Mouse (Mus musculus): ENCODE results near the gene Ccser2. TPM values are rescaled to one million over a fixed set of nuclear protein-coding genes. Genes with fewer than 3 reads are reported as not detected.

Ccser2 gene
- polyA plus RNA-seq, 1 experiment from 2014 or later: 84.1 TPM

DNA sequence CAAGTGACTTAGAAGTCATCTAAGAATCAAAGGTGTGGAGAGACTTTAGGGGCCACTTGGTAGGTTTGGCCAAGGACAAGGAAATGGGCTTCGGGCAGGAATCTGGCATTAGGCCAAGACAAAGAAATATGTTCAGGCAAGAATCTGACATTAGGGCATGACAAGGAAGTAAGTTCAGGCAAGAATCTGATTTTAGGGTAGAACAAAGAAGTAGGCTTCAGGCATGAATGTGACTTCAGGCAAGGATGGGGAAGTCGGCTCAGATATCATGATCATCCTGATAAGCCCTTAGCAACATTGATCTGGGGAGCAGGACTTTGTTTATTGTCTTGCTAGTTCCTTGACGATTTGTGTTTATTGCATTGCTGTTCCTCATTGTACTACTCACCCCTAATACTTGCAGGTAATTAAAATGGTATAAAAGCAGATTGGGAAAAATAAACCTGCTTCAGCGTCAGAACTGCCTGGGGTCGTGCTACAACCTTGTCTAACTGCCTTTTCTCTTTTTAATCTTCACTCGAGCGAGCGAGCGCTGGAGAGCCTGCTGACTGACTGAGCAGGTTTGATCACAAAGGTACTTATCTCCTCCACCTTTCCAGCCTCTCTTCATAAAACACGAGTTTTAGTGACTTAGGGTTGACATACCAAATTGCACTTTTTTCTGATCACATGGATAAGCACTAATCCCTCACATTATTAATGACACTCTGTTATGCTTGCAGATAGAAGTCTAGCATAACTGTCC, 35.8 kb downstream of the Ccser2 start:
- Histone ChIP-seq H3K4me2 (no peak overlapping the region), H3K9me3 (no peaks in the 10 kb centered on the region), H3K9ac (no peak overlapping the region), H3K27ac (no peak overlapping the region), H3K4me3 (no peak overlapping the region), H3K27me3 (no peaks in the 10 kb centered on the region), H3K36me3 (peaks cover 20% of the 10 kb centered on the region), H3K4me1 (replicated peaks) (no peaks in the 10 kb centered on the region)
- ATAC-seq (ENCODE audit: low FRiP score): no peak
- WGBS: 79% methylated on average over 10 of the region's 10 CpGs

GRCm38 (mm10) chr14:36932038-36932437, 36.5 kb downstream of the Ccser2 start:
- Histone ChIP-seq H3K4me3 (no peak overlapping the region), H3K9ac (no peak overlapping the region), H3K27me3 (no peaks in the 10 kb centered on the region), H3K36me3 (peaks cover 22% of the 10 kb centered on the region), H3K4me2 (no peak overlapping the region), H3K27ac (no peak overlapping the region), H3K9me3 (no peaks in the 10 kb centered on the region), H3K4me1 (replicated peaks) (no peaks in the 10 kb centered on the region)
- no peak for ATAC-seq (ENCODE audit: low FRiP score)

- Histone ChIP-seq H3K9me3 (no peaks in the 10 kb centered on the region), H3K36me3 (peaks cover 31% of the 10 kb centered on the region), H3K27ac (no peak overlapping the region), H3K27me3 (no peaks in the 10 kb centered on the region), H3K4me3 (no peak overlapping the region), H3K4me1 (replicated peaks) (peaks cover 6% of the 10 kb centered on the region; the same call in 1 of the 2 replicates), H3K9ac (no peak overlapping the region), H3K4me2 (no peak overlapping the region)
- no peak for ATAC-seq (ENCODE audit: low FRiP score)
- 97% methylated on average over 3 of the region's 3 CpGs for WGBS
Measured at GRCm38 (mm10) chr14:36923383-36923782, 45.2 kb downstream of the Ccser2 start.

- Histone ChIP-seq H3K9me3 (no peaks in the 10 kb centered on the region), H3K4me2 (no peak overlapping the region), H3K4me1 (replicated peaks) (peaks cover 6% of the 10 kb centered on the region; the same call in 1 of the 2 replicates), H3K27ac (no peak overlapping the region), H3K9ac (no peak overlapping the region), H3K27me3 (no peaks in the 10 kb centered on the region), H3K36me3 (peaks cover 38% of the 10 kb centered on the region), H3K4me3 (no peak overlapping the region)
- ATAC-seq (ENCODE audit: low FRiP score): no peak
- WGBS: 94% methylated on average over 5 of the region's 5 CpGs
Measured at GRCm38 (mm10) chr14:36921346-36922049, 47.1 kb downstream of the Ccser2 start.

GRCm38 (mm10) chr14:36919886-36920285, 48.7 kb downstream of the Ccser2 start:
- Histone ChIP-seq H3K27ac (no peak overlapping the region), H3K9ac (no peak overlapping the region), H3K4me3 (no peak overlapping the region), H3K27me3 (no peaks in the 10 kb centered on the region), H3K36me3 (peaks cover 29% of the 10 kb centered on the region), H3K4me1 (replicated peaks) (no peaks in the 10 kb centered on the region), H3K4me2 (no peak overlapping the region), H3K9me3 (no peaks in the 10 kb centered on the region)
- WGBS: 91% methylated on average over 8 of the region's 8 CpGs
- no peak for ATAC-seq (ENCODE audit: low FRiP score)

- Histone ChIP-seq H3K4me3 (0 out of 2 replicates have a peak overlapping the region, but pooled peaks have one; percentile 6), H3K4me2 (peak overlapping the region; percentile 11; the same call in 1 of the 2 replicates), H3K36me3 (peaks cover 22% of the 10 kb centered on the region), H3K27me3 (no peaks in the 10 kb centered on the region), H3K27ac (peak overlapping the region; percentile 74), H3K9me3 (no peaks in the 10 kb centered on the region), H3K9ac (no peak overlapping the region; the same call in 1 of the 2 replicates), H3K4me1 (replicated peaks) (no peaks in the 10 kb centered on the region)
- 63% methylated on average over 13 of the region's 13 CpGs for WGBS
- ATAC-seq (ENCODE audit: low FRiP score): peak; percentile 61; the same call in 1 of the 2 replicates
Measured at GRCm38 (mm10) chr14:36919146-36919545, 49.4 kb downstream of the Ccser2 start.

- 90% methylated on average over 6 of the region's 6 CpGs for WGBS
Measured at GRCm38 (mm10) chr14:36915203-36915602, 53.4 kb downstream of the Ccser2 start.

GRCm38 (mm10) chr14:36914473-36915005, 54.0 kb downstream of the Ccser2 start:
- Histone ChIP-seq H3K9ac (no peak overlapping the region), H3K36me3 (peaks cover 13% of the 10 kb centered on the region), H3K4me1 (replicated peaks) (no peaks in the 10 kb centered on the region), H3K27ac (no peak overlapping the region), H3K4me3 (no peak overlapping the region), H3K9me3 (no peaks in the 10 kb centered on the region), H3K27me3 (no peaks in the 10 kb centered on the region), H3K4me2 (no peak overlapping the region)
- ATAC-seq (ENCODE audit: low FRiP score): no peak
- 64% methylated on average over 3 of the region's 3 CpGs for WGBS

More at GRCm38 (mm10) chr14:36915203-36915602, 53.4 kb downstream of the Ccser2 start:
- no peak overlapping the region for H3K27ac ChIP-seq
- no peak overlapping the region for H3K9ac ChIP-seq
- peaks cover 13% of the 10 kb centered on the region for H3K36me3 ChIP-seq
- ATAC-seq (ENCODE audit: low FRiP score): no peak
- no peak overlapping the region for H3K4me2 ChIP-seq
- H3K9me3 ChIP-seq: no peaks in the 10 kb centered on the region
- H3K4me3 ChIP-seq: no peak overlapping the region
- H3K4me1 ChIP-seq (replicated peaks): no peaks in the 10 kb centered on the region
- H3K27me3 ChIP-seq: no peaks in the 10 kb centered on the region

DNA sequence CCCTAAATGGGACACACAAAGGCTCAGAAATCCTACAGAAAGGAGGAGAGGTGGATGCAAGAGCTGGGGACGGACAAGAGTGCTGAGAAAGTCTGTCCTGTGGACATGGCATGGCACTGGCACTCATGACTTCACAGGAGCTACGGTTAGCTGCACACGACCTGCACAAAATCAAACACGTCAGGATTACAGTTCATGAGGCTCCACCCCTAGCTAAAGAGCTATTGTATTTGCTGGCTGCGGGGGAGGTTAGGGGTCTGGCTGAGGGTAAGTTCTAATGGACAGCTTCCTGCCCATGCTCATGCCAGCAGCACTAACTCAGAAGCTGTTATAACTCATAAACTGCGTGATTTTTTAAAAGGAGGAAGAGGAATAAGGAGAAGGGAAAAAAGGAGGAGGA, 56.8 kb downstream of the Ccser2 start:
- no peak for ATAC-seq (ENCODE audit: low FRiP score)
- H3K27me3 ChIP-seq: no peaks in the 10 kb centered on the region
- WGBS: 58% methylated on average over 6 of the region's 6 CpGs
- H3K4me2 ChIP-seq: no peak overlapping the region
- H3K4me3 ChIP-seq: no peak overlapping the region
- no peaks in the 10 kb centered on the region for H3K9me3 ChIP-seq
- no peak overlapping the region for H3K27ac ChIP-seq
- H3K9ac ChIP-seq: no peak overlapping the region
- no peaks in the 10 kb centered on the region for H3K4me1 ChIP-seq (replicated peaks)
- H3K36me3 ChIP-seq: peaks cover 16% of the 10 kb centered on the region

DNA sequence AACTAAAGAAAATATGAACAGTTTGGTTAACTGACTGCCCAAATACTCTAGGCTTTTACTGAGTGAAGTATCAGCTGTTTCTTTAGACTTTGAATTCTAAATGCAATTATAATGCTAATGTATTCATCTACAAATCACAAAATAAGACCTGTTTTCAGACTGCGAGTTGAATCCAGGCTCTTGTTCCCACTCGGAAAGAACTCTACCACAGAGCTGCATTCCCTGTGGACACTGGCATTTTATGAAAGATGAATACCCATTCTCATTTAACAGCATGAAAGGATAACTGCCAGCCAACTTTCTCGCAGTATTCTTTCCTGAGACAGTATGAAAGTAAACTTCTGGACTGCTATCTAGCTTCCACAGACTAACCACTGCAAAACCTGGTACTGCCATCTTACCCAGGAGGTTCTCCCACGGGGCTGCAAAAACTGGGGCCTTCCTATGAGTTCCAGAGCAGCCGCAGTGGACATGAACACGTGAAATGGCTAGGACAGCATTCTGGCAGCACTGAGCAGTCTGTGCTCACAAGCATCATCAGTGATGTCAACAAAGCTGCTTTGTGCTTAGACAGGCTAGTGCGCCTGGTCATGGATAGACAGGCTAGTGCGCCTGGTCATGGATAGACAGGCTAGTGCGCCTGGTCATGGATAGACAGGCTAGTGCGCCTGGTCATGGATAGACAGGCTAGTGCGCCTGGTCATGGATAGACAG, 62.6 kb downstream of the Ccser2 start:
- Histone ChIP-seq H3K4me3 (no peak overlapping the region), H3K9ac (no peak overlapping the region), H3K27ac (peak overlapping the region; percentile 36; the same call in 1 of the 2 replicates), H3K4me1 (replicated peaks) (no peaks in the 10 kb centered on the region; the same call in 1 of the 2 replicates), H3K36me3 (peaks cover 17% of the 10 kb centered on the region), H3K27me3 (no peaks in the 10 kb centered on the region), H3K4me2 (no peak overlapping the region), H3K9me3 (no peaks in the 10 kb centered on the region)
- ATAC-seq (ENCODE audit: low FRiP score): no peak
- 78% methylated on average over 11 of the region's 11 CpGs for WGBS

DNA sequence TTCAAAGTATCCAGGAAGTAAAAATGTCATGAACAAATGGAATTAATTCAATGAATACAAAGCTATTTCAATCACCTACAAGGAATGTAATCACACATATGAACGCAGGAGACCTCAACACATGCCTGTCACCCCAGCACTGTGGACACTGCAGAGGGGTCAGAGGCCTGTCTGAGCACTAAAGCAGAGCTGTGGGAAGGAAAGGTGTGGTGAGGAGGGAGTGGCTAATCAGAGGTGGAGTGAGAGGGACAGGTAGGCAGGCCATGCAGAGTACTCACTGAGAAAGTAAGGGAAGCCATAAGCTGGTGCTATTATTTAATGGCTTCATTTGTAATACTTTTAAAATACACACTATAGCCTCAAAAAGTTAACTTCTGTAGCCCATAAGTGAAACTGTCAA, 64.4 kb downstream of the Ccser2 start:
- 92% methylated on average over 1 of the region's 1 CpGs for WGBS
- no peak for ATAC-seq (ENCODE audit: low FRiP score)

GRCm38 (mm10) chr14:36900883-36901282, 67.7 kb downstream of the Ccser2 start:
- Histone ChIP-seq H3K27me3 (no peaks in the 10 kb centered on the region), H3K4me3 (no peak overlapping the region), H3K4me2 (no peak overlapping the region), H3K9ac (no peak overlapping the region), H3K36me3 (peaks cover 25% of the 10 kb centered on the region), H3K4me1 (replicated peaks) (no peaks in the 10 kb centered on the region; the same call in 1 of the 2 replicates), H3K9me3 (no peaks in the 10 kb centered on the region), H3K27ac (no peak overlapping the region)
- ATAC-seq (ENCODE audit: low FRiP score): no peak

More for the DNA sequence above, 64.4 kb downstream of the Ccser2 start:
- Histone ChIP-seq H3K27ac (no peak overlapping the region), H3K4me3 (no peak overlapping the region), H3K27me3 (no peaks in the 10 kb centered on the region), H3K36me3 (peaks cover 27% of the 10 kb centered on the region), H3K4me1 (replicated peaks) (no peaks in the 10 kb centered on the region; the same call in 1 of the 2 replicates), H3K9me3 (no peaks in the 10 kb centered on the region), H3K9ac (no peak overlapping the region), H3K4me2 (no peak overlapping the region)
